10 mouse cellular contexts compared by ENCODE assay signal in the genomic region with DNA sequence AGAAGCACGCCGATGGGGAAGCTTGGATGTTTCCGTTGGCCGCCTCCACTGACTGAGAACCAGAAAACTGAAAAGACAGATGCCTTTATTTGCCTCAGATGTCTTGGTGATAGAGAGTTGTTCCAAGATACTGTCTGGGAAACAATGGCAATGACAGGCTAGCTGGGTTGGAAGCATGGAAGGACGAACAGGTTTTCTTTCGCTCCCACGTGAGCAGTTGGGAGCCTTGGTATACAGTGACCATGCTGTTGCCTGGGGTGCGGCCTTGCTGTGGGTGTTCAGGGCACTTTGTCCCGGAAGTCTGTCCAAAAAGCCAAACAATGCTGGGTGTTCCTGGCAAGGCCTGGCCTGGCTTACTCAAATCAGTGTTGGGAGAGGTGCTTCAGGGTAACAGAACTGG.
A peak's percentile ranks its signal among the peaks of the same experiment; 100 is the strongest.
DNase-seq lines count a peak whose midpoint lies in the region.
"Had no signal": no experiment of that assay in that cellular context is flagged by ENCODE, and none has a peak within 500 bp of the region (broad histone marks: within the 10 kb centered on the region; RNA-seq: fewer than 3 reads in every experiment).

No protein-coding gene starts in this region.

- peak; percentile 9 to 15 for DNase-seq in layer of hippocampus, adult 8-10 months (ENCODE audit: low spot score in 2 of 2)
- DNase-seq in layer of hippocampus, adult 11-12 months (ENCODE audit: low spot score), result no peak
- DNase-seq in fibroblast of lung, adult 2 months (ENCODE audit: low read depth), result peak; percentile 39
- peak; percentile 78 to 87 for DNase-seq in heart, adult 9 months (ENCODE audit: low spot score in 2 of 2)
- DNase-seq in lung, postnatal 10 days, result peak; percentile 42
- DNase-seq in c-Kit-positive CD71-positive TER-119-positive erythroid progenitor cells, embryonic 14.5 days (ENCODE audit: low spot score), result no peak
- DNase-seq in thymus, postnatal 25 days, result no peak
- DNase-seq: cerebellum, postnatal 25 days; liver; thymus, postnatal 14 days had no signal

Comparison
In these comparisons a context has a peak if more than half of its experiments do, and no peak if none do; other contexts are left out.
1. DNase-seq: peak in layer of hippocampus, adult 8-10 months (2 of 2), fibroblast of lung, adult 2 months (single experiment), heart, adult 9 months (2 of 2) and lung, postnatal 10 days (single experiment); none in layer of hippocampus, adult 11-12 months (single experiment), c-Kit-positive CD71-positive TER-119-positive erythroid progenitor cells, embryonic 14.5 days (single experiment) and thymus, postnatal 25 days (single experiment).